Mouse (Mus musculus): ENCODE data around the gene Gmpr2. TPM values are rescaled to one million over a fixed set of nuclear protein-coding genes. Genes with fewer than 3 reads are reported as not detected.
A peak's percentile ranks its signal among the peaks of the same experiment; 100 is the strongest.

Gene Gmpr2
- 70.2 and 72.7 TPM in 2 replicates for polyA plus RNA-seq (2015; fragmentation: Nextera tagmentation; extraction: Ambion mirVana)

- WGBS = under 1% methylated on average over 38 of the region's 38 CpGs
- peak; percentile 98 for ATAC-seq (ENCODE audit: low FRiP score, low read depth)
Measured at GRCm38 (mm10) chr14:55671833-55672740, at the start of gene Gmpr2, which contains the start of gene Nedd8. Gene Gmpr2, plus strand, starts transcription at chr14:55671941. Gene Nedd8, minus strand, starts transcription at chr14:55672124.

GRCm38 (mm10) chr14:55628077-55628827 lies 43.5 kb upstream of the Gmpr2 start:
- H3K4me2 ChIP-seq (replicated peaks) = no peak overlapping the region
- no peaks in the 10 kb centered on the region for H3K9me3 ChIP-seq
- H3K27ac ChIP-seq = no peak overlapping the region
- no peak overlapping the region for H3K4me3 ChIP-seq
- 74% methylated on average over 27 of the region's 27 CpGs for WGBS
- H3K27me3 ChIP-seq = no peaks in the 10 kb centered on the region
- H3K4me1 ChIP-seq = no peaks in the 10 kb centered on the region
- H3K9ac ChIP-seq = no peak overlapping the region
- H3K36me3 ChIP-seq = peaks cover 98% of the 10 kb centered on the region
- no peak for ATAC-seq (ENCODE audit: low FRiP score, low read depth)

More at GRCm38 (mm10) chr14:55671833-55672740, at the start of gene Gmpr2, which contains the start of gene Nedd8:
- no peaks in the 10 kb centered on the region for H3K27me3 ChIP-seq
- peak within 1 kb of the TSS; percentile 91 for H3K27ac ChIP-seq
- H3K36me3 ChIP-seq = peaks cover 34% of the 10 kb centered on the region
- H3K4me2 ChIP-seq (replicated peaks) = peak within 1 kb of the TSS; percentile 94
- H3K9ac ChIP-seq = peak within 1 kb of the TSS; percentile 91
- H3K4me1 ChIP-seq = peaks cover 17% of the 10 kb centered on the region
- peak within 1 kb of the TSS; percentile 87 for H3K4me3 ChIP-seq
- no peaks in the 10 kb centered on the region for H3K9me3 ChIP-seq

- no peak overlapping the region for H3K9ac ChIP-seq
- H3K4me3 ChIP-seq = no peak overlapping the region
- no peaks in the 10 kb centered on the region for H3K27me3 ChIP-seq
- H3K9me3 ChIP-seq = no peaks in the 10 kb centered on the region
- H3K36me3 ChIP-seq = peaks cover 99% of the 10 kb centered on the region
- no peak overlapping the region for H3K4me2 ChIP-seq (replicated peaks)
- WGBS = 47% methylated on average over 5 of the region's 5 CpGs
- H3K27ac ChIP-seq = no peak overlapping the region
- ATAC-seq (ENCODE audit: low FRiP score, low read depth) = no peak
- peaks cover 5% of the 10 kb centered on the region for H3K4me1 ChIP-seq
Measured at GRCm38 (mm10) chr14:55629312-55629711, 42.4 kb upstream of the Gmpr2 start.

GRCm38 (mm10) chr14:55634874-55635522 lies 36.7 kb upstream of the Gmpr2 start:
- peaks cover 81% of the 10 kb centered on the region for H3K36me3 ChIP-seq
- H3K27me3 ChIP-seq = no peaks in the 10 kb centered on the region
- WGBS = 2% methylated on average over 23 of the region's 23 CpGs
- H3K27ac ChIP-seq = peak overlapping the region; percentile 77
- peaks cover 17% of the 10 kb centered on the region for H3K4me1 ChIP-seq
- peak overlapping the region; percentile 76 for H3K4me3 ChIP-seq
- H3K9ac ChIP-seq = peak overlapping the region; percentile 84
- H3K4me2 ChIP-seq (replicated peaks) = peak overlapping the region; percentile 92
- ATAC-seq (ENCODE audit: low FRiP score, low read depth) = peak; percentile 48
- H3K9me3 ChIP-seq = no peaks in the 10 kb centered on the region

- peaks cover 17% of the 10 kb centered on the region for H3K4me1 ChIP-seq
- ATAC-seq (ENCODE audit: low FRiP score, low read depth) = peak; percentile 91
- H3K27me3 ChIP-seq = no peaks in the 10 kb centered on the region
- H3K27ac ChIP-seq = peak within 1 kb of the TSS; percentile 77
- peak within 1 kb of the TSS; percentile 92 for H3K4me2 ChIP-seq (replicated peaks)
- peak within 1 kb of the TSS; percentile 76 for H3K4me3 ChIP-seq
- H3K9me3 ChIP-seq = no peaks in the 10 kb centered on the region
- peak within 1 kb of the TSS; percentile 84 for H3K9ac ChIP-seq
- H3K36me3 ChIP-seq = peaks cover 81% of the 10 kb centered on the region
- 1% methylated on average over 33 of the region's 33 CpGs for WGBS
Measured at GRCm38 (mm10) chr14:55635523-55636007, 36.2 kb upstream of the Gmpr2 start, which contains the start of gene Ipo4. Gene Ipo4, minus strand, starts transcription at chr14:55635957.

GRCm38 (mm10) chr14:55637795-55638194 lies 33.9 kb upstream of the Gmpr2 start, which contains the start of gene Gm49378:
Gene Gm49378, minus strand, starts transcription at chr14:55637895.
- Histone ChIP-seq H3K9ac (no peak within 1 kb of the TSS), H3K4me3 (no peak within 1 kb of the TSS), H3K4me1 (peaks cover 33% of the 10 kb centered on the region), H3K27me3 (no peaks in the 10 kb centered on the region), H3K9me3 (no peaks in the 10 kb centered on the region), H3K36me3 (peaks cover 72% of the 10 kb centered on the region), H3K27ac (no peak within 1 kb of the TSS), H3K4me2 (replicated peaks) (no peak within 1 kb of the TSS)
- 93% methylated on average over 9 of the region's 9 CpGs for WGBS
- ATAC-seq (ENCODE audit: low FRiP score, low read depth) = no peak

GRCm38 (mm10) chr14:55640816-55641215 lies 30.9 kb upstream of the Gmpr2 start:
- Histone ChIP-seq H3K27me3 (no peaks in the 10 kb centered on the region), H3K9me3 (no peaks in the 10 kb centered on the region), H3K4me3 (no peak overlapping the region), H3K27ac (no peak overlapping the region), H3K36me3 (peaks cover 58% of the 10 kb centered on the region), H3K4me1 (peaks cover 33% of the 10 kb centered on the region), H3K9ac (0 out of 2 replicates have a peak overlapping the region, but pooled peaks have one; percentile 21), H3K4me2 (replicated peaks) (no peak overlapping the region)
- no peak for ATAC-seq (ENCODE audit: low FRiP score, low read depth)
- WGBS = 96% methylated on average over 14 of the region's 14 CpGs

GRCm38 (mm10) chr14:55641291-55641690 lies 30.4 kb upstream of the Gmpr2 start:
- H3K4me1 ChIP-seq = peaks cover 29% of the 10 kb centered on the region
- peak overlapping the region; percentile 1; the same call in 1 of the 2 replicates for H3K9ac ChIP-seq
- no peak overlapping the region for H3K4me2 ChIP-seq (replicated peaks)
- H3K27me3 ChIP-seq = no peaks in the 10 kb centered on the region
- no peak overlapping the region for H3K27ac ChIP-seq
- no peaks in the 10 kb centered on the region for H3K9me3 ChIP-seq
- H3K4me3 ChIP-seq = no peak overlapping the region
- peaks cover 59% of the 10 kb centered on the region for H3K36me3 ChIP-seq
- WGBS = 97% methylated on average over 13 of the region's 13 CpGs
- ATAC-seq (ENCODE audit: low FRiP score, low read depth) = no peak

- Histone ChIP-seq H3K9ac (peak overlapping the region; percentile 94), H3K27me3 (no peaks in the 10 kb centered on the region), H3K4me2 (replicated peaks) (peak overlapping the region; percentile 87), H3K27ac (peak overlapping the region; percentile 92), H3K4me3 (peak overlapping the region; percentile 96), H3K9me3 (no peaks in the 10 kb centered on the region), H3K4me1 (peaks cover 29% of the 10 kb centered on the region), H3K36me3 (peaks cover 55% of the 10 kb centered on the region)
- 21% methylated on average over 8 of the region's 8 CpGs for WGBS
- peak; percentile 33; the same call in 1 of the 2 replicates for ATAC-seq (ENCODE audit: low FRiP score, low read depth)
Measured at GRCm38 (mm10) chr14:55642679-55643059, 29.1 kb upstream of the Gmpr2 start.

GRCm38 (mm10) chr14:55643060-55643907 lies 28.5 kb upstream of the Gmpr2 start, which contains the start of gene Tm9sf1:
Gene Tm9sf1, minus strand, starts transcription at chr14:55643806.
- under 1% methylated on average over 80 of the region's 89 CpGs for WGBS
- H3K27me3 ChIP-seq = no peaks in the 10 kb centered on the region
- no peaks in the 10 kb centered on the region for H3K9me3 ChIP-seq
- peak within 1 kb of the TSS; percentile 92 for H3K27ac ChIP-seq
- H3K4me2 ChIP-seq (replicated peaks) = peak within 1 kb of the TSS; percentile 87
- peak within 1 kb of the TSS; percentile 94 for H3K9ac ChIP-seq
- peak within 1 kb of the TSS; percentile 96 for H3K4me3 ChIP-seq
- peak; percentile 90 for ATAC-seq (ENCODE audit: low FRiP score, low read depth)
- H3K4me1 ChIP-seq = peaks cover 29% of the 10 kb centered on the region
- peaks cover 49% of the 10 kb centered on the region for H3K36me3 ChIP-seq

Measured in limb, embryonic 13.5 days (tissue).